Mouse (Mus musculus) thymus, adult 2 months (tissue): ENCODE data around the gene B3gnt7.

ENCODE experiments used
- CTCF ChIP-seq: fragments of 200-500 bp; IDR thresholded peaks from 2 replicates; pipeline ENCODE4 v1.5.1; 2012; ENCODE audit warnings: mild to moderate bottlenecking, control low read depth, low read length, moderate library complexity, borderline replicate concordance; ENCODE audit not compliant: control insufficient read depth, poor library complexity, insufficient read depth; ENCODE audit errors: extremely low read depth
- POLR2A ChIP-seq: fragments of 200-500 bp; IDR thresholded peaks from 2 replicates; pipeline ENCODE4 v1.6.1; 2012; ENCODE audit warnings: mild to moderate bottlenecking, low read length, control low read depth, moderate library complexity; ENCODE audit not compliant: control insufficient read depth, poor library complexity, insufficient read depth; ENCODE audit errors: extremely low read depth

- TF ChIP-seq CTCF (peak; percentile 70; the same call in 1 of the 2 replicates), POLR2A (no peak)
Observed at GRCm38 (mm10) chr1:86313772-86314125, 11.1 kb downstream of the B3gnt7 start.
